Mouse (Mus musculus): ENCODE measurements around the gene 5430419D17Rik. TPM values are rescaled to one million over a fixed set of nuclear protein-coding genes. Genes with fewer than 3 reads are reported as not detected.

The 5430419D17Rik gene
- polyA plus RNA-seq (2017; shearing (Covaris generic)), result under 1 TPM in 1 of 2 experiments, not detected in 1; 0.17 TPM

GRCm38 (mm10) chr7:131174121-131174520, at the start of gene 5430419D17Rik:
5430419D17Rik (plus strand) TSS chr7:131174402.

GRCm38 (mm10) chr7:131146214-131146613, 28.0 kb upstream of the 5430419D17Rik start, which contains the start of gene 4933402N03Rik:
4933402N03Rik (minus strand) TSS chr7:131146314.

GRCm38 (mm10) chr7:131322192-131322591, 148.0 kb downstream of the 5430419D17Rik start, which contains the start of gene Cuzd1:
Cuzd1 (minus strand) TSS chr7:131322292.

GRCm38 (mm10) chr7:131329416-131329815, 155.2 kb downstream of the 5430419D17Rik start, which contains the start of gene Fam24b:
Fam24b (minus strand) TSS chr7:131329516.

GRCm38 (mm10) chr7:131333564-131333963, 159.4 kb downstream of the 5430419D17Rik start, which contains the start of gene Fam24a:
Fam24a (plus strand) TSS chr7:131333864.

Other genes starting within 250 kb of the 5430419D17Rik start
- not detected for gene Htra1, start 238.3 kb upstream of the 5430419D17Rik start, polyA plus RNA-seq (2017; shearing (Covaris generic))
- under 1 TPM in 1 of 2 experiments, not detected in 1; 0.16 TPM for gene Dmbt1, start 142.3 kb upstream of the 5430419D17Rik start, polyA plus RNA-seq (2017; shearing (Covaris generic))
- gene 4933402N03Rik, start 28.1 kb upstream of the 5430419D17Rik start, polyA plus RNA-seq (2017; shearing (Covaris generic)), result not detected
- gene Cuzd1, start 147.9 kb downstream of the 5430419D17Rik start, polyA plus RNA-seq (2017; shearing (Covaris generic)), result not detected
- not detected for gene Fam24b, start 155.1 kb downstream of the 5430419D17Rik start, polyA plus RNA-seq (2017; shearing (Covaris generic))
- gene Fam24a, start 159.5 kb downstream of the 5430419D17Rik start, polyA plus RNA-seq (2017; shearing (Covaris generic)), result not detected
- 10 to 100 TPM; 15.6 to 28.4 TPM for gene 2310057M21Rik, start 188.4 kb downstream of the 5430419D17Rik start, polyA plus RNA-seq (2017; shearing (Covaris generic))
- 10 to 100 TPM; 38.5 to 42.3 TPM for gene Pstk, start 196.7 kb downstream of the 5430419D17Rik start, polyA plus RNA-seq (2017; shearing (Covaris generic))
- gene Ikzf5, start 236.1 kb downstream of the 5430419D17Rik start, polyA plus RNA-seq (2017; shearing (Covaris generic)), result 10 to 100 TPM; 18.6 to 24.8 TPM
- 10 to 100 TPM; 24.8 to 28.1 TPM for gene Acadsb, start 236.2 kb downstream of the 5430419D17Rik start, polyA plus RNA-seq (2017; shearing (Covaris generic))